Mouse (Mus musculus) ES-E14 (cell line): ENCODE measurements around the gene Plxna2.

Experiments used
- HCFC1 ChIP-seq: IDR thresholded peaks from 2 replicates; pipeline ENCODE4 v1.6.1; 2012; ENCODE audit warnings: low read length, inconsistent platforms, borderline replicate concordance; ENCODE audit not compliant: insufficient read depth
- MAFK ChIP-seq: IDR thresholded peaks from 2 replicates; pipeline ENCODE4 v1.6.1; 2014; ENCODE audit warnings: mild to moderate bottlenecking, low read depth, low read length, inconsistent platforms; ENCODE audit not compliant: insufficient read depth
- ZC3H11A ChIP-seq: IDR thresholded peaks from 2 replicates; pipeline ENCODE4 v1.6.1; 2012; ENCODE audit warnings: low read depth, mild to moderate bottlenecking, inconsistent platforms, low read length, borderline replicate concordance
- ZNF384 ChIP-seq: IDR thresholded peaks from 2 replicates; pipeline ENCODE4 v1.6.1; 2012; ENCODE audit warnings: low read depth, low read length, inconsistent platforms

DNA sequence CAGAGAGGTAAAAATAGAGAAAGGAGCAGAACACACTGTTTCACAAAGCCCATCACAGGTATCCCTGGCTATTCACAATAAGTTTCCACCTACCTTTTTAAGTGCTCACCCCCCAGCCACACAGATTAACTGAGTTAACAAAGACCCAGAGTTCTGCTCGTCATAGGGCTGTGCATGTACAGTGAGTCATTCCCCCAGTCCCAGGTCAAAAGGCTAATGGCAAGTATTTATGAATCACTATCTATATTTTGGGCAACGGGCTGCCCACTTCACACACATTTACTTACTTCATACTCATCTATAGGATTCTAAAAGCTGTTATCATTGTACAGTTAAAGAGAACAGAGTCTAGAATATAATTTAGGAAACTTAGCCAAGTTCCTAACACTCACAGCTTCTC is 70.1 kb downstream of the Plxna2 start:
- TF ChIP-seq ZNF384, result no peak
- no peak for TF ChIP-seq MAFK
- TF ChIP-seq ZC3H11A, result no peak
- no peak for TF ChIP-seq HCFC1
